Mouse (Mus musculus): ENCODE measurements around the gene Elavl1. TPM values are rescaled to one million over a fixed set of nuclear protein-coding genes. Genes with fewer than 3 reads are reported as not detected.

Gene Elavl1
- polyA plus RNA-seq, 1 experiment from 2014 or later = 90.9 TPM

GRCm38 (mm10) chr8:4325751-4326036, 481 bp upstream of the Elavl1 start:
- H3K27ac ChIP-seq (ENCODE audit: low read length) = peak overlapping the region; percentile 93; the same call in 1 of the 2 replicates
- ATAC-seq = no peak
- no peak for DNase-seq (ENCODE audit: low spot score)

GRCm38 (mm10) chr8:4324525-4324924, 688 bp downstream of the Elavl1 start:
- Histone ChIP-seq H3K27me3 (replicated peaks; ENCODE audit: insufficient read depth, low read length) (no peaks in the 10 kb centered on the region), H3K9ac (replicated peaks; ENCODE audit: low read depth) (peak overlapping the region; percentile 98), H3K4me2 (replicated peaks; ENCODE audit: low read depth, low read length) (peak overlapping the region; percentile 86), H3K27ac (ENCODE audit: low read length) (peak overlapping the region; percentile 93), H3K4me1 (ENCODE audit: insufficient read depth, low read depth, low read length) (peaks cover 14% of the 10 kb centered on the region; the same call in 1 of the 2 replicates), H3K36me3 (ENCODE audit: insufficient read depth, low read length) (0 out of 2 replicates have a peak, but pooled peaks cover 4% of the 10 kb centered on the region), H3K9me3 (ENCODE audit: low read length) (no peaks in the 10 kb centered on the region), H3K4me3 (ENCODE audit: low read depth, low read length) (peak overlapping the region; percentile 99)
- ATAC-seq = peak; percentile 73
- DNase-seq (ENCODE audit: low spot score) = no peak
- WGBS = 4% methylated on average over 39 of the region's 42 CpGs
- TF ChIP-seq CTCF (IDR thresholded peaks at IDR 0.05) = no peak

More at GRCm38 (mm10) chr8:4325751-4326036, 481 bp upstream of the Elavl1 start:
- Histone ChIP-seq H3K9ac (replicated peaks; ENCODE audit: low read depth) (peak overlapping the region; percentile 98), H3K9me3 (ENCODE audit: low read length) (no peaks in the 10 kb centered on the region), H3K4me3 (ENCODE audit: low read depth, low read length) (peak overlapping the region; percentile 99), H3K36me3 (ENCODE audit: insufficient read depth, low read length) (0 out of 2 replicates have a peak, but pooled peaks cover 4% of the 10 kb centered on the region), H3K4me2 (replicated peaks; ENCODE audit: low read depth, low read length) (peak overlapping the region; percentile 86), H3K4me1 (ENCODE audit: insufficient read depth, low read depth, low read length) (peaks cover 14% of the 10 kb centered on the region; the same call in 1 of the 2 replicates), H3K27me3 (replicated peaks; ENCODE audit: insufficient read depth, low read length) (no peaks in the 10 kb centered on the region)
- WGBS = 32% methylated on average over 7 of the region's 7 CpGs
- TF ChIP-seq EP300 (IDR thresholded peaks at IDR 0.05) (no peak), CTCF (IDR thresholded peaks at IDR 0.05) (no peak)

- 2% methylated on average over 6 of the region's 6 CpGs for WGBS
- Histone ChIP-seq H3K4me1 (ENCODE audit: insufficient read depth, low read depth, low read length) (peaks cover 14% of the 10 kb centered on the region; the same call in 1 of the 2 replicates), H3K27me3 (replicated peaks; ENCODE audit: insufficient read depth, low read length) (no peaks in the 10 kb centered on the region), H3K9me3 (ENCODE audit: low read length) (no peaks in the 10 kb centered on the region), H3K27ac (ENCODE audit: low read length) (no peak overlapping the region), H3K9ac (replicated peaks; ENCODE audit: low read depth) (peak overlapping the region; percentile 98), H3K36me3 (ENCODE audit: insufficient read depth, low read length) (0 out of 2 replicates have a peak, but pooled peaks cover 4% of the 10 kb centered on the region), H3K4me2 (replicated peaks; ENCODE audit: low read depth, low read length) (peak overlapping the region; percentile 86), H3K4me3 (ENCODE audit: low read depth, low read length) (peak overlapping the region; percentile 99)
- ATAC-seq (no peak), DNase-seq (ENCODE audit: low spot score) (no peak)
- no peak for TF ChIP-seq EP300 (IDR thresholded peaks at IDR 0.05)
Measured at GRCm38 (mm10) chr8:4323917-4324316, 1.3 kb downstream of the Elavl1 start.

- TF ChIP-seq CTCF (IDR thresholded peaks at IDR 0.05) = peak; percentile 97
- no peak for TF ChIP-seq EP300 (IDR thresholded peaks at IDR 0.05)
- Histone ChIP-seq H3K4me2 (replicated peaks; ENCODE audit: low read depth, low read length) (no peak overlapping the region), H3K27me3 (replicated peaks; ENCODE audit: insufficient read depth, low read length) (no peaks in the 10 kb centered on the region), H3K4me3 (ENCODE audit: low read depth, low read length) (no peak overlapping the region), H3K36me3 (ENCODE audit: insufficient read depth, low read length) (0 out of 2 replicates have a peak, but pooled peaks cover 4% of the 10 kb centered on the region), H3K4me1 (ENCODE audit: insufficient read depth, low read depth, low read length) (peaks cover 14% of the 10 kb centered on the region; the same call in 1 of the 2 replicates), H3K9me3 (ENCODE audit: low read length) (no peaks in the 10 kb centered on the region), H3K9ac (replicated peaks; ENCODE audit: low read depth) (no peak overlapping the region), H3K27ac (ENCODE audit: low read length) (no peak overlapping the region)
- ATAC-seq = no peak
- DNase-seq (ENCODE audit: low spot score) = peak; percentile 84
- 26% methylated on average over 2 of the region's 2 CpGs for WGBS
Measured at GRCm38 (mm10) chr8:4322470-4322869, 2.7 kb downstream of the Elavl1 start.

- no peak for ATAC-seq
- Histone ChIP-seq H3K36me3 (ENCODE audit: insufficient read depth, low read length) (0 out of 2 replicates have a peak, but pooled peaks cover 4% of the 10 kb centered on the region), H3K9ac (replicated peaks; ENCODE audit: low read depth) (no peak overlapping the region), H3K4me2 (replicated peaks; ENCODE audit: low read depth, low read length) (no peak overlapping the region), H3K27ac (ENCODE audit: low read length) (no peak overlapping the region), H3K9me3 (ENCODE audit: low read length) (no peaks in the 10 kb centered on the region), H3K27me3 (replicated peaks; ENCODE audit: insufficient read depth, low read length) (no peaks in the 10 kb centered on the region), H3K4me3 (ENCODE audit: low read depth, low read length) (no peak overlapping the region), H3K4me1 (ENCODE audit: insufficient read depth, low read depth, low read length) (peaks cover 14% of the 10 kb centered on the region; the same call in 1 of the 2 replicates)
- TF ChIP-seq EP300 (IDR thresholded peaks at IDR 0.05) (no peak), CTCF (IDR thresholded peaks at IDR 0.05) (no peak)
- no peak for DNase-seq (ENCODE audit: low spot score)
- WGBS = 66% methylated on average over 2 of the region's 2 CpGs
Measured at GRCm38 (mm10) chr8:4321031-4321430, 4.2 kb downstream of the Elavl1 start.

- WGBS = 97% methylated on average over 1 of the region's 1 CpGs
- Histone ChIP-seq H3K4me1 (ENCODE audit: insufficient read depth, low read depth, low read length) (peaks cover 8% of the 10 kb centered on the region; the same call in 1 of the 2 replicates), H3K27ac (ENCODE audit: low read length) (no peak overlapping the region), H3K4me3 (ENCODE audit: low read depth, low read length) (no peak overlapping the region), H3K36me3 (ENCODE audit: insufficient read depth, low read length) (0 out of 2 replicates have a peak, but pooled peaks cover 4% of the 10 kb centered on the region), H3K27me3 (replicated peaks; ENCODE audit: insufficient read depth, low read length) (no peaks in the 10 kb centered on the region), H3K9ac (replicated peaks; ENCODE audit: low read depth) (no peak overlapping the region), H3K4me2 (replicated peaks; ENCODE audit: low read depth, low read length) (no peak overlapping the region), H3K9me3 (ENCODE audit: low read length) (no peaks in the 10 kb centered on the region)
- no peak for TF ChIP-seq EP300 (IDR thresholded peaks at IDR 0.05)
- no peak for TF ChIP-seq CTCF (IDR thresholded peaks at IDR 0.05)
- ATAC-seq (no peak), DNase-seq (ENCODE audit: low spot score) (no peak)
Measured at GRCm38 (mm10) chr8:4320404-4320803, 4.8 kb downstream of the Elavl1 start.

GRCm38 (mm10) chr8:4319573-4319872, 5.7 kb downstream of the Elavl1 start:
- WGBS = 97% methylated on average over 11 of the region's 11 CpGs
- TF ChIP-seq CTCF (IDR thresholded peaks at IDR 0.05) (no peak), EP300 (IDR thresholded peaks at IDR 0.05) (no peak)
- no peak overlapping the region for H3K9ac ChIP-seq (replicated peaks; ENCODE audit: low read depth)
- no peak overlapping the region for H3K27ac ChIP-seq (ENCODE audit: low read length)
- no peak for DNase-seq (ENCODE audit: low spot score)
- H3K9me3 ChIP-seq (ENCODE audit: low read length) = no peaks in the 10 kb centered on the region
- no peak overlapping the region for H3K4me2 ChIP-seq (replicated peaks; ENCODE audit: low read depth, low read length)
- no peak for ATAC-seq
- peaks cover 8% of the 10 kb centered on the region; the same call in 1 of the 2 replicates for H3K4me1 ChIP-seq (ENCODE audit: insufficient read depth, low read depth, low read length)
- H3K36me3 ChIP-seq (ENCODE audit: insufficient read depth, low read length) = 0 out of 2 replicates have a peak, but pooled peaks cover 4% of the 10 kb centered on the region
- no peaks in the 10 kb centered on the region for H3K27me3 ChIP-seq (replicated peaks; ENCODE audit: insufficient read depth, low read length)
- no peak overlapping the region for H3K4me3 ChIP-seq (ENCODE audit: low read depth, low read length)

All from lung, postnatal 0 days (tissue).